Mouse (Mus musculus): Measurements from ENCODE around the gene Smbd1. TPM values are rescaled to one million over a fixed set of nuclear protein-coding genes. Genes with fewer than 3 reads are reported as not detected.

Gene Smbd1
- not detected for total RNA-seq (2022)

DNA sequence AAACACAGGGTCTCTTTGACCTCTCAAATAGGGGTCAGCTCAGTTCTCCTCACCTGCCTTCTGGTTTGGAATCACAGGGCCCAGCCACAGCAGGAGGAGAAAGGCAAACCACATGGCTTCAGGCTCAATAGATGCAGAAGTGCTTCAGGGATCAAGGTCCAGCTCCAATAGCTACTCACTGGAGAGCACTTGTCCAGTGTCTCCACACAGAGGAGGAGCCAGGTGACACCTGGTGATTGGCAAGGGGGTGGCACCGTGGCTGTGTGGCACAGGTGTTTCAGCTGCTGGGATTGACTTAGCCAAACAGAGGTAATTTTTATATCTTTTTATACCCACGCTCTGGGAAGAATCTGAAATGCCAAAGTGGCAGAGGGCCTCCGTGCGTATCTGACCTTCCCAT lies at the start of gene Smbd1:
Gene Smbd1, minus strand, starts transcription at position 157 of the 400 bp plus-strand sequence.
- no peak for DNase-seq (ENCODE audit: low spot score)

GRCm38 (mm10) chr16:32858771-32859636 lies 48.7 kb upstream of the Smbd1 start:
- peak; percentile 55 for DNase-seq (ENCODE audit: low spot score)

- DNase-seq (ENCODE audit: low spot score) = no peak
Measured at GRCm38 (mm10) chr16:32858356-32858755, 48.1 kb upstream of the Smbd1 start.

DNA sequence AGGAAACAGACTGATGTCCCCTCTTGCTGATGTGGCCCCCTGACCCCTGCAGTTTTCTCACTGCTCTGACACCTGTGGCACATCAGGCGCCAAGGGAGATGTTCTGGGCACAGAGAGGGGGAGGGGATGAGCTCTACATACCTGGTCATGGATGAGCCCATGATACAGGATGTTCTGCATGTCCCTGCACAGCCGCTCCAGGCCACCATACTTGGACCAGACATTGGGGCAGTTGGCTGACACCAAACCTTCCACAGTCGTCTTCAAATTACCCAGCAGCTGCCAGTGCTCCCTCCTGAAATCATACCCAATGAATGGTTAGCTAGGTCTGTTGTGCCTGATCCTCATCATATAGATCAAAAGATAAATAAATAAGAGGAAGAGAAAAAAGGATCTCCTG lies 46.5 kb upstream of the Smbd1 start:
- no peak for DNase-seq (ENCODE audit: low spot score)

DNA sequence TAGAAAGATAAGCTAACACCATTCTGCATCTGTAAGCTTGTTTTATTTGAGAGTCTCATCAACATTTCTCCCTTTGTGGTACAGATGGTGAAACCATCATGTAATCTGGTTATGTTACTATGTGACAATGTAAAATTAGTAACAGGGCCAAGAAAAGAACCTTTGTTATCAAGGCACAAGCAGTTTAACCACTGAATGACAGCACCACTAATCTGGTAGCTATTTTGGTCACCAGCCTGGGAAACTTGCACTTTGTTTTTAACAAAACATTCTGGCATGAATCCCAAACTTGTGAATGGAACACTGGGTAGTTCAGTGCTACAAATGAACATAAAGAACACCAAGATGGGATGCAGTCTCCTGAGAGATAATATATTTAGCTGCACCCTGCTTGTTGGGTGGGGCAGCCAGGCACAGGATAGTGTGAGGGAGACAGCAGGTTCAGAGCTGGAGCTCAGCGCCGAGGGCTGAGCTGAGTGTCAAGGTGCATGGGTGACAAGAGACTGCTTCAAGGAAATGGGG lies 43.8 kb upstream of the Smbd1 start:
- DNase-seq (ENCODE audit: low spot score) = peak; percentile 79

GRCm38 (mm10) chr16:32853492-32854049 lies 43.3 kb upstream of the Smbd1 start:
- peak; percentile 66 for DNase-seq (ENCODE audit: low spot score)

GRCm38 (mm10) chr16:32849042-32849830 lies 39.0 kb upstream of the Smbd1 start:
- DNase-seq (ENCODE audit: low spot score) = no peak

DNA sequence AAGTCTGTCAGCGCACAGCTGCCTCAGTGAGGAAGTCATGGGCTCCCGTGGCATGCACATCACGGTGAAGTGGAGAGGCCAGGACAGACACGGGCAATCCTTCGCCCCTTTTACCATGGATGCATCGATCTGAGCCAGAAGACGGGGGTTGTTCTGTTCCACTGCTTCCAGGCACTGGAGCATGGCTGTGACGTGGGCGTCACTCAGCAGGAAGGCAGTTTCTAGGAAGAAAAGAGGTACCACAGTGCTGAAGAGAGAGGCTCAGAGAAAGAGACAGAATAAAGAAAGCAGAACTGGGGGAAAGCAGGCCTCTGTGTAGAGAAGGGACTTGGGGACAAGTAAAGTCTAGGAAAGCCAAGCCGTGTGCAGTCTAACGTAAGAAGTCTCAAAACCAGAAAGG lies 36.8 kb upstream of the Smbd1 start:
- DNase-seq (ENCODE audit: low spot score) = no peak

DNA sequence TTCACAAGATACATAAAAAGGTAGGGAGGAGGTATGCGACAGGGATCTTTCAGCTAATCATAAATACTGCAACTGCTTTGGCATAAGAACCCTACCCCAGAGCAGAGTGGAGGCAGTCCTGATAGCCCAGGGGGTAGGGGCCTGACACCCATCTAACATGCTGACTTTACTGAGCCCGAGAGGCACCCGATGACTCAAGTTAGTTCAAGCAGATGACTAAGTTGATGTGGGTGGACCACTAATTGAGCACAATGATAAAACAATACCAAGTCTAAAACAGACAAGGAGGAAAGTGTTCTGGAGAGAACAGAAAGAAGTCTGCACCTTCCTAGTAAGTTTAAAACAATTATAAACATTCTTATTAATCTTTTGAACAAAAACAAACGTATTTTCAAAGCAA lies 21.2 kb upstream of the Smbd1 start:
- DNase-seq (ENCODE audit: low spot score) = no peak

- DNase-seq (ENCODE audit: low spot score) = no peak
Measured at GRCm38 (mm10) chr16:32829104-32829503, 18.8 kb upstream of the Smbd1 start.

DNA sequence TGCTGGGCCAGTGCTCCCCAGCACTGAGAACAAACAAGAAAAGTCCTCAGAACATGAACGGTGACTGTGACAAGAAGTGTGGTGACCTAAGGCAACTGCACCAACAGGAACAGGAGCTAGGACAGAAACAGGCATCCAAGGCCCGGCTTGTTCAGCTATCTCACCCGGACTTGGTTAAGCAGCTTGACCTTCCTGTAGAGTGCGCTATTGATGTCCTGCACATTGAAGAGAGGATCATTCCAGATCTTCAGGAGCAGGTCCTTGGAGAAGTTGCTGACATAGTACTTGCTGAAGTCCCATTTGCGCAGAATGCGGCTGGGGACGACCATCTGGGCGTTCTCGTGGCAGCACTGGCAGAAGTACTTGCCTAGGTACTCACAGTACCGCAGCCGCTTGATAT lies 16.2 kb upstream of the Smbd1 start:
- no peak for DNase-seq (ENCODE audit: low spot score)

- DNase-seq (ENCODE audit: low spot score) = no peak
Measured at GRCm38 (mm10) chr16:32825380-32825779, 15.1 kb upstream of the Smbd1 start.

DNA sequence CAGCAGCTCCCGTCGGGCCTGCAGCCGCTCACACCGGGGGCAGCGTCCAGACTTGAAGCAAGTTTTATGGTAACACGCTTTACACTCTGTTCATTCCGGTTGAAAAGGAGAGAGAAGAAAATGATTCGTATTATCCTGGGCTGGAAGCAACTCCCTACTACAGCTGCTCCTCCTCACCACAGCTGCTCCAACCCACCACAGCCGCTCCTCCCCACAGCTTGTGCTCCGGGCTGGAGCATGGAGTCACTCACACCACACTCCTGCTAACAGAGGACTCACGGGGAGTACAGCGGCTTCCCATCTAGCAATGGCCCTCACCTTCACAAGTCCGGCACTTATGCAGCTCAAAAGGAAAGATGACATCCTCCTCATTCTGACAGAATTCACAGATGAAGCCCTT lies 13.8 kb upstream of the Smbd1 start:
- DNase-seq (ENCODE audit: low spot score) = no peak

DNA sequence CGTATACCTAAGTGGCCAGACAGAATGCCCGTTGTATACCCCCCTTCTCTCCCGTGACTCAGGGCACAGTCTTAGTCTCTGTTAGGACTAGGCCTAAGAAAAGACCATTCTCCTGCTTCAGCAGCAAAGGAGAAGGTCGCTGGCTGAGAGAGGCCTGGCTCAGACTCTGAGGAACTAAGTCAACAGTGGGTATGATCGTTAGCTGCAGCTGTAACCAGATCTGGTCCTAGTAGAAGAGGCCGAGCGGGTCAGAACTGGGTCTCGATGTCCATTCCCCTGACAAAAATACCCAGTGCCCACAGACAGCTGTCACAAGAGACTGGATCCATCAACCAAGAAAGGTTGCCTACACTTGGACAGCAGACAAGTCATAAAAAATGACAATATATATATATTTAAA lies 13.2 kb upstream of the Smbd1 start:
- DNase-seq (ENCODE audit: low spot score) = no peak

DNA sequence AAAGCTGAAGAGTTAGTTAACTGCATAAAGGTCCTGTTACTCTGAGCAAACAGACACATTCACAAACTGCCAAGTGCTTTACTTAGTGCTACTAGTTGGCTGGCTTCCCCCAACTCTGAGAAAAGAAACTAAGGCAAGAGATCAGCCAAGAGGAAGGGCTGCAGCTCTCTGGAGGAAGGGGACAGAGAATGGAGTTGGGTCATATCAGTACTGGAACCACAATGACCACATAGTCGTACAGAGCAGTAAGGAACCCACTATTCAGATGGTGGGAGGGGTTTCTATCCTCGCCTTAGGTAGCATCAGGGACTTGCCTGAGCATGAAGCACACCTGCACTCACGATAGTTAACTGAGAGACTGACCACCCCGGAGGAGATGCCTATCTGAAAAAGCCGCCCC lies 12.6 kb upstream of the Smbd1 start:
- no peak for DNase-seq (ENCODE audit: low spot score)

GRCm38 (mm10) chr16:32822450-32822827 lies 12.2 kb upstream of the Smbd1 start:
- no peak for DNase-seq (ENCODE audit: low spot score)

- peak; percentile 66 for DNase-seq (ENCODE audit: low spot score)
Measured at GRCm38 (mm10) chr16:32821772-32822449, 11.6 kb upstream of the Smbd1 start.

DNA sequence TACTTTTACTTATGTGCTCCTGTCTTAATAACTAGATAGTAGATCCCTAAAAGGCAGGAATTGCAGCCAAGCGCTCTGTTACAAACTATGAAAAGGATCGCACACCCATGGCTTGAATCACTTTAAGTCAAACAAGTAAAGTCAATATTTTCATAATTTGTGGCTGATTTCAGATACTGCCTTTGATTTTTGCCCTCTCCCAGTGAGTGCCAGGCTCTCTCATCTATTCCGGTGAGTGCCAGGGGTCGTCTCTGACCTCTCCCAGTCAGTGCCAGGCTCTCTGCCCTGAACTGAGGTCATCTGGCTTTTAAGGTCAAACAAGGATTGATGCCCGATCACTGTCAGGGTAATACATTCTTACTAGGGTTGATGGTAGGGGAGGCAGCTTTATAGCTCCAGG lies 8.2 kb upstream of the Smbd1 start:
- DNase-seq (ENCODE audit: low spot score) = no peak

DNA sequence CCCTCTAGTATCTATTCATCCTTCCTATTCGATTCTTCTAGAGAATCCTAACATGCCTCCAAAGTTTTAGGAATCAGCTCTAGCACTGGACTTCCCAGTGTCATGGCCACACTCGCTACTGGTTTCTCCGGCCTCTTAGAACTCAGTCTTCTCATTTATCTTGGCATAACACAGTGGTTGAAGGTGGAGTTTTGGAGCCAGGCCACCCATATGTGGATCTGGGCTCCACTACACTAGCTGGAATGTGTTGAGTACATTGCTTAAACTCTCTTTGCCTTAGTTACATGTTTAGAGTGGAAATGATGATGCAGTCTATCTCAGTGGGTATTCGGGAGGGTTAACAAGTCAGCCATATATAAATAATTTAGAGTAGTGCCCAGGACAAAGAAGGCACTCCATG lies 7.8 kb upstream of the Smbd1 start:
- DNase-seq (ENCODE audit: low spot score) = no peak

- no peak for DNase-seq (ENCODE audit: low spot score)
Measured at GRCm38 (mm10) chr16:32815160-32815605, 4.9 kb upstream of the Smbd1 start.

GRCm38 (mm10) chr16:32814539-32814938 lies 4.3 kb upstream of the Smbd1 start:
- DNase-seq (ENCODE audit: low spot score) = peak; percentile 35

GRCm38 (mm10) chr16:32813771-32814170 lies 3.5 kb upstream of the Smbd1 start:
- no peak for DNase-seq (ENCODE audit: low spot score)

All from heart, adult 8-10 months (tissue).